Mouse (Mus musculus) layer of hippocampus, postnatal 14 days (tissue): ENCODE measurements around the gene Ssh3. TPM values are rescaled to one million over a fixed set of nuclear protein-coding genes. Genes with fewer than 3 reads are reported as not detected.

Source experiments
- DNase-seq, 2 experiments: peaks; one replicate each; pipeline ENCODE4 v3.0.0; 2021 to 2022; ENCODE audit warnings: low spot score in 2 of 2, mixed read lengths in 1 of 2
- long read RNA-seq, 2 experiments: library from polyadenylated mRNA; stranded (forward); transcript quantifications; one replicate each; pipeline ENCODE4 v2.0.0; 2021
- total RNA-seq, 2 experiments: library from RNA; stranded (reverse); gene quantifications; 2 replicates each; pipeline ENCODE4 v1.2.3; 2021

Gene Ssh3
- 10 to 100 TPM; 51.6 to 55.7 TPM for total RNA-seq
- long read RNA-seq, experiment 1, partial matches to known transcripts: 0 of 8 reads
- long read RNA-seq, experiment 1, other reads (novel, unspliced or antisense): 3 of 8 reads
- long read RNA-seq, experiment 2, partial matches to known transcripts: 0 of 6 reads
- long read RNA-seq, experiment 2, other reads (novel, unspliced or antisense): 3 of 6 reads

DNA sequence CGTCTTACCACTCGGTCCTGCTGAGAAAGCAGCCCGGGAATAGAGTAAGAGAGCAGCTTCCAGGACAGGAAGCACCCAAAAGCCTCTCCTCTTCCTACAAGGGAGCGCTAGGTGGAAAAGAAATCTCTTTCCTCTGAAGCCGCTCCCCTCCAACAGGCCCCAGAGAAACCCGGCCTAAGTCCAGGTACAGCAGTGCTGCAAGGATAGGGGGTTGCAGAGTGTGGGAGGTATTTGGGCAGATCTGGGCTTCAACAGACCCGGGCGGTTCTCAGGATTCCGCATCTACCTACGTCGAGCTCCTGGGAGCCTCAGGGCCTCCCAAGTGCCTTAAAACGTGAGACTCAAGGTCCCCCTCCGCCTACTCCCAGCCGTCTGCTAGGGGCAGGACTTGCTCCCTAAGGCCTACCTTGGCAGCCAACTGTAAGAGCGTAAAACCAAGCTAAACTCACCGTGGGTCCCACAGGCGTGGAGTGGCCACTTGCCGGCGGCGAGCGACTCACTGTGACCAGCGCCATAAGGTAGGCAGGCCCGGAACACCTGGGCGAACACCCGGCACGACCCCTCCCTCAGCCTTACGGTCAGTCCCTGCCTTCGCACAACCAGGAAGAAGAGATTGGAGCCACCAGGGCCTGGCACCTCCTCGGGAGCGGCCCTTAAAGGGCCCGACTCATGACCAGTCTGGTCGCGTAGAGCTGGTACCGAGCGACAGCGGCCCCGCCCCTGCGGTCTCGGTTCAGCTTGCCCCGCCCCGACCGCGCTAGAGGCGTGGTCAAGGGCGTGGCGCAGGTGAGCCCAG, at the start of gene Ssh3:
Ssh3 (minus strand) TSS at position 615 of the 796 bp plus-strand sequence.
- DNase-seq: peak; percentile 39 to 57

GRCm38 (mm10) chr19:4317181-4317580, 48.2 kb upstream of the Ssh3 start:
- no peak for DNase-seq

DNA sequence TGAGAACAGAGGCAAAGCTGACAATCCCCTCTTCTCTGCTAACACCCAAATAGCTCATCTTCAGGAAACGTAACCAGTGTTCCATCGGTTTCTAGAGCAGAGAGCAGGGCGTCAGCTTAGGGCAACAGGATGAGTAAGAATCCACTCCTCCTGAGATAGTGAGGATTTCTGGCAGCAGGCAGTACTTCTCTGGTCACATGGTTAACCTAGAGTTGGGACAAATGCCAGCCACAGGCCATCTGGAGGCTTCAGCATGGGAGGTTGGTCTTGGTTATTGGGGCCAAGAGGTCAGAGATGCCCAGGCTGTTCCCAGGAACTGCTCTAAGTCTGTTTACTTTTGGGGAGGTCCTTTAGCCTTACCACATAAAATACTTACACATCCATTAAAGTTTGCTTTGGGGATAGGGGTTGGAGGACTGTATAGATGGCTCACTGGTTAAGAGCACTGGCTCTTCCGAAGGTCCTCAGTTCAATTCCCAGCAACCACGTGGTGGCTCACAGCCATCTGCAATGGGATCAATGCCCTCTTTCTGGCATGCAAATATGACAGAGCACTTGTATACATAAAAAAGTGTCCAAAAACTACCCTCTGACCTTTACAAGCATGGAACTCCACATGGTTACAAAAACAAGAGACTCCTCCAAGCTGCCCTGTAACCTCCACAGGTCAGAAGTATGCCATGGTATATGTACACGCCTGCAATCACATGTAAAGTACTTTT, 46.4 kb upstream of the Ssh3 start:
- no peak for DNase-seq

DNA sequence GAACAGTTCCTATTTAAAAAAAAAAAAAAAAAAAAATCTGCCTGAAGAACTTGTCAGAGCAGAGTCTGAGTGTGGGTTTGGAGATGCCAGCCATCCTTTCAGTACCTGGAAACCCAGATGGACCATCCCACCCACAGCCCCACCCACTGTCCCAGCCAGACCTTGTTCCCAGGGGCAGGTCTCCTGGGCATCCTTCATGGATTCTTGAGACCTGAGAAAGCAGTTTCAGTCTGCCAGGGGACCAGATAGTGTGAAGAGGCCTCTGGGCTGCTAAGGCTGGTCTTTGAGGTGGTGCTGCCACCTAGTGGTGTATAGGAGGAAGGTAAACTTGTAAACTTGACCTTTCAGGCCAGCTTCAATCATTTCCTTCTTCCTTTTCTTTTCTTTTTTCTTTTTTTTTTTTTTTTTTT, 40.8 kb upstream of the Ssh3 start:
- peak in 1 of 2 experiments; percentile 69 for DNase-seq

- no peak for DNase-seq
These were observed 40.3 kb upstream of the Ssh3 start for GRCm38 (mm10) chr19:4309302-4309701.

GRCm38 (mm10) chr19:4306190-4306577, 37.2 kb upstream of the Ssh3 start, which contains the start of gene Grk2:
Gene Grk2 (minus strand): TSS chr19:4306222.
- DNase-seq: peak; percentile 73 to 80

GRCm38 (mm10) chr19:4305491-4306189, 36.7 kb upstream of the Ssh3 start:
- no peak for DNase-seq

- DNase-seq: no peak
These were observed 35.9 kb upstream of the Ssh3 start for GRCm38 (mm10) chr19:4304871-4305321.

GRCm38 (mm10) chr19:4304251-4304821, 35.4 kb upstream of the Ssh3 start:
- DNase-seq: no peak

GRCm38 (mm10) chr19:4303640-4303995, 34.6 kb upstream of the Ssh3 start:
- DNase-seq: no peak

GRCm38 (mm10) chr19:4302936-4303639, 34.1 kb upstream of the Ssh3 start:
- peak; percentile 62 to 81 for DNase-seq

DNA sequence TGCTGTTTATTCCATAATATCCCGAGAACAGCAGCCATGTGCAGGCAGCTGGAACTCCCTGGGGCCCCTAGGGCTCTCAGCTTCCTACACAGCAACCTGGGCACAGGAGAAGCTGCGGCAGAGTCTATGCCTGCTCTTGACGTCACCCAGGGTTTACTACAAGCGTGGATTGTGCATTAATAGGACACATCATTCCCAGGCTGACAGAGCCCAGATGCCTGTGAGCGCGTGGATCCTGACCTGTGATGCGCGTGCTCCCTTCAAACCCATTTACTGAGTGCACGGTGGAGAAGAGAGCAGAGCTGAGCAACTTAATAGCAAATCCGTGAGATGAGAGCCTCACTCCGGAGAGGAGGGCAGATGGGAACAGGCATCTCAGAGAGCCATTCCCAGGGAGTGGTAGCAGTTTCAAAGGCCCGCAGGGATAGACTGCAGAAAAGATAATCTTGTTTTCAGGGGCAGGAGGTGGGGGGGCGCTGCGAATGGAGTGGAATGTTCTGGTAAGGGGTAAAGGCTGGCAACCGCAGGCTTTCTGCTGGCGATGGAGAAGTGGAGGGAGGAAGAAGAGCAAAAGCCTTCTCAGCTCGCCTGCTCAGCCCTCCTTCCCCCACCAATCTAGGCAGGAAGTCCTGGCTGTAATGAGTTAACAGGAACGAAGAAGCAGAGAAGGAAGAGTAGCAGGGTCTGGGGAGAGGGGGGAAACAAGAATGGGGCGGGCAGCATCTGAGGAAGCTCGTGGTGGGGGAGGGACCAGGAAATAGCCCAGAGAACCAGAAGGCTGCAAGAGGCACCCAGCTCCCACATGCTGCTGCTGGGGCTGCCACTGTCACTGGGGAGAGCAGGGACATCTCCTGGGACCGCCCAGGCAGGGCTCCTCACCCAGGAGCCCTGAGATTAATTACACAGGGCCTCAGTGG, 33.0 kb upstream of the Ssh3 start:
- peak in 1 of 2 experiments; percentile 57 for DNase-seq

- no peak for DNase-seq
These were observed 32.1 kb upstream of the Ssh3 start for GRCm38 (mm10) chr19:4300852-4301734.

GRCm38 (mm10) chr19:4300271-4300704, 31.3 kb upstream of the Ssh3 start:
- DNase-seq: no peak

DNA sequence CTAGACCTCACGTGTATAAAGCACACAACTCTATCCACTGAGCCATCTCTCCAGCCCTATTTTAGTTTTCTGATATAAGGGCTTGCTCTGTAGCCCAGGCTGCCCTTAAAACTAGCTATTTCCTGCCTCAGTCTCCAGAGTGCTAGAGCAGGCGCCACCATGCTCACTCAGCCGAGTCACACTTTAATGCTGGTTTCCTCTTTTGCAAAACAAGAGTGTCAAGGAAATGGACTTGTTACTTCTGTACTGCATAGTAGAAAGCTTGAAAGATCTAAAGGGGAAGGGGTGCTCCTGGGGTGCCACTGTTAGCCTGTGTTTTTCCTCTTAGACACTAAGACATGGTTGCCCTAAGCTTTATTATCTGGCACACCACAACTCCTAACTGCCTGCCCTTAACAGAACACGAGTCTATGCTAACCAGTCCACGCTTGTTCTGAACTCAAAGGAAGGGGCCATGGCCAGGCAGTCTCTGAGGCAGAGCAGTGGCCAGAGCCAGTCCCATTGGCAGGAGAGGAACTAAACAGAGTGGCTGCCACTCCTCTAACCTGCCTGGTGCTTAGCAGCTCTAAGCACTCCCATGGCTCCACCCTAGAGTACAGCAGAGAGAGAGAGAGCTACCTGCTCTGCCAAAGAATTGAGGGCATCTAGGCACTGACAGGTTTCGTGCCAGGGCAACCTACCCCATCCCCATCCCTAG, 30.7 kb upstream of the Ssh3 start:
- no peak for DNase-seq

DNA sequence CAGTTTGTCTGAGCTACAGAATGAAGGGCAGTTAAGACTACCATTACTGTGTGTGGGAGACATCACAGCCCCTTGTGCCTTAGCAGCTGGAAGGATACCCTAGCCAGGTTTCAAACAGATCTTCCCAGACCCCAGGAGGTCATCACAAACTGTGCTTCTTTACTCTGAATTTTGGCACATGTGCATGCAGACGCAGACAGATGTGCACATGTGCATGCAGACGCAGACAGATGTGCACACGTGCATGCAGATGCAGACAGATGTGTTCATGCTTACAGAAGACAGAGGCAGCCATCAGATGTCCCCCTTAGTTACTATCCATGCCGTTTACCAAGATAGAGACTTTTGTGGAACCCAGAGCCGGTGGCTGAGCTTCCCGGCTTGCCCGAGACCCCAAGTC, 30.1 kb upstream of the Ssh3 start:
- no peak for DNase-seq

GRCm38 (mm10) chr19:4298322-4299121, 29.5 kb upstream of the Ssh3 start:
- no peak for DNase-seq
